Mouse (Mus musculus): Measurements from ENCODE around the gene Trak1.

DNA sequence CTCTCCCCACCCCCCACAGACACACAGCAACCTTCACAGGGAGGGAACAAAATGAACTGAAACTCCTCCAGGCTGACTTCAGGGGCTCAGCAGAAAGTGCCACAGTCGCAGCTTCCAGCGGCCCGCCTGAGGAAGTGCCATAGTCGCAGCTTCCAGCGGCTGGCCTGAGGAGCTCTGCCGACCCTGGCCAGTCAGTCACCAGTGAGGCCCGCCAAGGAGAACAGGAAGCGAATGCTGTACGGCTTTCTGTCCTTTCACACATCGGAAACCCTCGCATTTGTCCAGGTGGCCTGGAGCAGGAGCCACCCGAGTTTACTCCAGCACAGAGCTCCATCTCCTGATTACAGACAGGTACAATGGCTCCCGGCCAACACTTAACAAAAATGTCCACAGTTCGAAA is 47.5 kb upstream of the Trak1 start:
- TF ChIP-seq ZNF384 (IDR thresholded peaks at IDR 0.05; ENCODE audit: low read depth, low read length) (no peak), HCFC1 (IDR thresholded peaks at IDR 0.05; ENCODE audit: borderline replicate concordance, insufficient read depth, low read length) (no peak), ZC3H11A (IDR thresholded peaks at IDR 0.05; ENCODE audit: borderline replicate concordance, low read depth, low read length) (no peak)

Measured in ES-E14 (cell line).